Mouse (Mus musculus) adrenal gland, postnatal 14 days (tissue): ENCODE data around the gene Bicc1. TPM values are rescaled to one million over a fixed set of nuclear protein-coding genes. Genes with fewer than 3 reads are reported as not detected.

Source experiments
- DNase-seq: peaks from one replicate; pipeline ENCODE4 v3.0.0; 2021; ENCODE audit warnings: mixed read lengths
- total RNA-seq: library from RNA; stranded (reverse); gene quantifications from 2 replicates; pipeline ENCODE4 v1.2.3, GENCODE M21; 2021

Bicc1 gene
- total RNA-seq, 1 experiment from 2014 or later, result 17.1 TPM

DNA sequence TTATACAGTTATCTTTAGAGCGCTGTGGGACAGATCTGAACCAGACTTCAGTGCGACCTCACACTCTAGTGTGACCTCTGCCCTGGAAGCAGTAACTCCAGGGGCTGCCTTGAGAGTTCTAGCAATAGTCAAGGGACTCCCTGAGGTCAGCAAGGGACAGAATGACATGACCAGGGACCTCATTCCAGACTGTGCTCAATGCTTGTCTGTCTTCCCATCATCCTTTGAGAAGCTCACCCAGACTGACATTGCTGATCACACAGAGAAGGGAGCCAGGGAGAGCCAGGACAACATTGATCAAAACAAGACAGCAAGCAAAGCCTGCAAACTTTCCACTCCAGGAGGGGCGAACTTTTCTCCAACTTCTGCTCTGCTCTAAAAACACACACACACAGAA, 38.7 kb downstream of the Bicc1 start:
- DNase-seq, result peak; percentile 16

- no peak for DNase-seq
These were observed 39.3 kb downstream of the Bicc1 start for GRCm38 (mm10) chr10:71120121-71120768.

DNA sequence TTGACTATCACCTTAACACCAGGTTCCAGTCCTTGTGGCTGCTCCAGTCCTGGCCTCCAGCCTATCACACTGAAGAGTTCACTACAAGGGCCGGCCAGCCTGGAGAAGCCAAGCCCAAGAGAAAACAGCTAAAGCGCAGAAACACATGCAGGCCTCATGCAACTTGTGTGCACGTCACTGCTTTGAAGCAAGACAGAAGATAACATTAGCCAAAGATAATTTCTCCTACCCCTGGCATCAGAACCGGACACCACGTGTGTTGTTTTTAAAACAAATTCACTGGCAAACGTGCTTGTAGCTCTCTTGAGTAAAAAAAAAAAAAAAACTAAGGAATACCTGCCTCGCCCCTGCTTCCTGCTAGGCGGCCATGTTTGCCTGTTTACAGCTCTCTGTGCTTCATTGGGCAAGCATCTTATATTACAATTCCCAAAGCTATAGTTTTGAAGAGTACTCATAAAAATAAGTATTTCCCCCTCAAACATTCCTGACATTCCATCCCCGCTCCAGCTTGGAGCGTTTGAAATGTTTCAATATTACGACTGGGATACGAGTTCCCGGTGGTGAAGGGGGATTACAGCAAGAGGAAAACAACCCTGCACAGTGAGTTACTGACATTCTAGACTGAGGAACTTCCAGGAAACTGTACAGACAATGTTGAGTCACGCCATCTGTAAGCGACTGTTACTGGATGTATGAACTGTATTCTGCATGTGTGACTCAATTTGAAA, 40.2 kb downstream of the Bicc1 start:
- no peak for DNase-seq

GRCm38 (mm10) chr10:71117766-71118165, 41.7 kb downstream of the Bicc1 start:
- no peak for DNase-seq

DNA sequence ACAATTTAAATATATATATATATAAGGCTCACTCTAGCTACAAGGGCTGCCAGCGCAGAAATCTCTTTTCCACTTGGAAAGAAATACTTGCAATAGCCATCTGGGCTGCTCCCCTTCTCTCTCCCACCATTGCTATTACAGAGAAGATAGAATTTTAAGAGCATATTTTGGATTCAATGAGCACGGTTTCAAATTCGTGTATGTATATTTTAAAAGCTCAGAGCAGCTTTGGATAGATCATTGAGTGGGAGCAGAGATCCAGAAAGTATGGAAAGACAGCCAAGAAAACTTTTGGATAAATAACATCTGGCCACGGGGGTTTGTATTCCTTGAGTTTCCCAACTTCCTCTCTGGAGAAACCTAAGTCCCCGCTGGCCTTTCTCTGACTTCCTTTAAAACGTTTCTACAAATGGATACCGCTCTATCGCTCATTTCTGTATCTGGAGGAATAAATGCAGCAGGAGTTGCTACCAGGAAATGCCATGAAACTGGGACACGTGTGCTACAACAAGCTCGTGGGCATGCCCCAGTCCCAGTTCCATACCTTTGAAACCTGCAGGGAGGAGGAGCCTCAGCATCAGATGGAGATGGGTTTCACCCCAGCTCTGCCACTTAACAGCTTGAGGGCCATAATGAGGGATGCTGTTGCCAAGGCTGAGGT, 45.1 kb downstream of the Bicc1 start:
- DNase-seq, result no peak

DNA sequence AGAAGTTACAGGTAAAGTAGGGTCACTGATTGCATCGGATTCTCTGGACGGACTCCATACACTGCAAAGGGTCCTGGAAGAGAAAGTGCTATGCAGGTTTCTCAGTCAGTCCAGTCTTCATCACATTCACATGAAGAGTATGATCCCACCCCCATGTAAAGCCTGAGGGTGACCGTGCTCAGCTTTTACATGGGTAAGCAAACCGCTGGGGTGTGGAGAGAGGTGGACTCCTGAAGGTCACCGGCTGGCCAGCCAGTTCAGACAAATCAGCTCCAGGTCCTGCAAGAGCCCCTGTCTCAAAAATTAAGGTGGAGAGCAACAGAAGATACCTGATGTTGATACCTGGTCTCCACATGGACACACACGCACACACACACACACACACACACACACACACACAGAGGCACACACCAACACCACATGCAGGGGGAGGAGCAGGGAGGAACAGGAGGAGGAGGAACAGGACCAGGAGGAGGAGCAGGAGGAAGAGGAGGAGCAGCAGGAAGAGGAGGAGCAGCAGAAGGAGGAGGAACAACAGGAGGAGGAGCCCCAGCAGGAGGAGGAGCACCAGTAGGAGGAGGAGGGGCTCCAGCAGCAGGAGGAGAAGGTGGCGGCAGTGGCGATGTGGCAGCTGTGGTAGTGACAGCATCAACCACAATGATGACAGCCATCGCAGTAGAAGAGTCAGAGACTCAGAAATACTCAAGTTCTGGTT, 52.9 kb downstream of the Bicc1 start:
- no peak for DNase-seq

- no peak for DNase-seq
These were observed 54.7 kb downstream of the Bicc1 start for GRCm38 (mm10) chr10:71104791-71105190.

- DNase-seq, result no peak
These were observed 58.5 kb downstream of the Bicc1 start for GRCm38 (mm10) chr10:71100815-71101499.

GRCm38 (mm10) chr10:71094707-71095254, 64.7 kb downstream of the Bicc1 start:
- no peak for DNase-seq

GRCm38 (mm10) chr10:71093312-71093711, 66.2 kb downstream of the Bicc1 start:
- no peak for DNase-seq

DNA sequence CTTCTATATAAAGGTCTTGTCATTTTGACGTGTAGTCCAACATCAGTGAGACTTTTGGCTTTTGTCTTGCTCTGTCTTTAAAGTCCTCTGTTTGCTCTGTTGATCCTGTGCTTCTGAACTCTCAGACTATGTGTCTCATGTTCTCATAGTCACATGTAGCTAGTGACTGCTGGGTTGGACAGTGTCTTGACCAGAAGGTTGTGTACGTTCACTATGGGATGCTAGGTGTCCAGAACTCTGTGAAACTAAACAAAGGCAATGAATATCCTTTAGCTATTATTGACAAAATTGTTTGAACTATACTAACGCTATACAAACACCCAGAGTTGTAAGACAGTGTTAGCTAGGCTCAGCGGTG, 72.2 kb downstream of the Bicc1 start:
- DNase-seq, result no peak

GRCm38 (mm10) chr10:71086571-71087358, 72.7 kb downstream of the Bicc1 start:
- DNase-seq, result no peak

GRCm38 (mm10) chr10:71082986-71083385, 76.5 kb downstream of the Bicc1 start:
- DNase-seq, result no peak

GRCm38 (mm10) chr10:71078856-71079255, 80.6 kb downstream of the Bicc1 start:
- DNase-seq, result no peak

- DNase-seq, result no peak
These were observed 94.5 kb downstream of the Bicc1 start for GRCm38 (mm10) chr10:71065009-71065408.

DNA sequence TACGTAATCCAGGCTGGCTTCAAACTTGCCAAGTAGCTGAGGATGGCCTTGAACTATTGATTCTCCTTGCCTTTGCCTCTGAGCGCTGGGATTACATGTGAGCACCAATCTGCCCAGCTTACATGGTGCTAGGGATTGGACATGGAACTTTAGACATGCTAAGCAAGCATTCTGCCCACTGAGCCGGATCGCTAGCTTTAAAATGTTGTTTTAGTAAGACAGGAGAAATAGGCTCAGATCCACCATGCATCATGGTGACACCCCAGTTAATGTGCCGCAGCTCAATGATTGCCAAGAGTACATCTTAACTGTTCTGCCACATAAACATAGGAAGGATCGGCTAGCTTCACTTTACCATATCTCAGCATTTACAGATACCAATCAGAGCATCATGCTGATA, 94.9 kb downstream of the Bicc1 start:
- DNase-seq, result no peak

DNA sequence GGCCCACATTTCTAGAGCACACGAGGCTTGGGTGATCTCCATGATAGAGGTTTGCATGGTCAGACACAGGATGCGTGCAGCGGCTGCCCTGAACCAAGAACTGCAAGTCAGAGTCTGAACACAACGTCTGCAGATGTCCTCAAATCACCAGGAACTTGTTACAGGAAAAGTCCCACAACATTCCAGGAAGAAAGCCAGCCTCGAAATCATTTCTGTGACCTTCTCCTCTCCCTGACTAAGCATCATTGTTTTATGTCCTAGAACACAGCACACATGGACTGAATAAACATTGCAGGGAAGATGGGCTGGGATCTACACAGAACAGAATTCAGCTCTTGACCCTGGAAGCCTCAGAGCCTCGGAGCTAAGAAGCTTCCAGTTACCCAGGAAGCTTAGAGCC, 97.3 kb downstream of the Bicc1 start:
- DNase-seq, result no peak

- no peak for DNase-seq
These were observed 99.2 kb downstream of the Bicc1 start for GRCm38 (mm10) chr10:71060269-71060668.

- DNase-seq, result peak; percentile 77
These were observed 100.8 kb downstream of the Bicc1 start for GRCm38 (mm10) chr10:71058616-71059247.

DNA sequence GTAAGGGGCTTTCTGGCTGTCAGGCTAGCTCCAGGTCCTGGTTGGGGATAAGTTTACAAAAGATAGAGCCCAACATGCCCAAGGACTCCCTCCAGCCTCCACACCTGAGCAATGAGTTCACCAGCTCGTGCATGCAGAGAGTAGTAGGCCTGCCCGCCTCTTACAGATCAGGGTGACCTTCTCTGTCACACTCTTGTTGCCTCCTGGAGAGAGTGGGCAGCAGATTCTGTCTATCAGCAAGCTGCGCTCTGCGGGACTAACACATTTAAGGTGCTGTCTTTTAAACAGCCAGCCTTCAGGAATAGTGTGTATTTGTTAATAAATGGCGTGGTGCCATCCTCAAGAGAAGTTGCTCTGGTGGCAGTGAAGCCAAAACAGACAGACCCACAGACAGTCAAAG, 101.4 kb downstream of the Bicc1 start:
- no peak for DNase-seq

- no peak for DNase-seq
These were observed 106.8 kb downstream of the Bicc1 start for GRCm38 (mm10) chr10:71052748-71053147.
